ENCODE assay signal across 11 mouse cellular contexts in genomic region chr11:18014610-18015009, GRCm38 (mm10).
DNase-seq lines count a peak whose midpoint lies in the region; ATAC-seq and TF ChIP-seq lines count a peak whose summit lies in the region.
"Had no signal": no experiment of that assay in that cellular context is flagged by ENCODE, and none has a peak within 500 bp of the region (broad histone marks: within the 10 kb centered on the region; RNA-seq: fewer than 3 reads in every experiment).

No protein-coding gene starts in this region.

- peak overlapping the region; percentile 24; the same call in 1 of the 2 replicates for H3K4me2 ChIP-seq in embryonic facial prominence, embryonic 12.5 days (replicated peaks)
- H3K4me2 ChIP-seq in neural tube, embryonic 13.5 days = peak overlapping the region; percentile 26; the same call in 1 of the 2 replicates
- H3K4me2 ChIP-seq in intestine, postnatal 0 days (replicated peaks; ENCODE audit: low read depth) = no peak overlapping the region

- H3K27me3 ChIP-seq in embryonic facial prominence, embryonic 12.5 days = no peaks in the 10 kb centered on the region
- H3K27me3 ChIP-seq in neural tube, embryonic 13.5 days = no peaks in the 10 kb centered on the region
- H3K27me3 ChIP-seq in intestine, postnatal 0 days (replicated peaks; ENCODE audit: control insufficient read depth, insufficient read depth, low read length) = no peaks in the 10 kb centered on the region

- TF ChIP-seq CTCF in intestine, postnatal 0 days (IDR thresholded peaks at IDR 0.05; ENCODE audit: low read depth) = no peak

- no peak overlapping the region for H3K4me3 ChIP-seq in embryonic facial prominence, embryonic 12.5 days
- no peak overlapping the region for H3K4me3 ChIP-seq in neural tube, embryonic 13.5 days
- no peak overlapping the region for H3K4me3 ChIP-seq in intestine, postnatal 0 days (ENCODE audit: low read depth, low read length)

- H3K4me1 ChIP-seq in embryonic facial prominence, embryonic 12.5 days = peaks cover 11% of the 10 kb centered on the region; the same call in 1 of the 2 replicates
- H3K4me1 ChIP-seq in neural tube, embryonic 13.5 days (replicated peaks) = peaks cover 34% of the 10 kb centered on the region
- H3K4me1 ChIP-seq in intestine, postnatal 0 days (replicated peaks; ENCODE audit: control insufficient read depth, insufficient read depth, low read length) = no peaks in the 10 kb centered on the region

- DNase-seq in heart, adult 11 months = peak; percentile 59
- DNase-seq in heart, adult 18-20 months = no peak
- peak; percentile 41 for DNase-seq in hindlimb bud, embryonic 11.5 days (ENCODE audit: extremely low spot score, low read depth, low spot score)
- DNase-seq in right cerebral cortex, postnatal 14 days = no peak
- no peak for DNase-seq in lung, postnatal 14 days
- DNase-seq: gastrocnemius, postnatal 14 days; heart, postnatal 4 days had no signal

- H3K9me3 ChIP-seq in embryonic facial prominence, embryonic 12.5 days = no peaks in the 10 kb centered on the region
- H3K9me3 ChIP-seq in neural tube, embryonic 13.5 days = no peaks in the 10 kb centered on the region
- no peaks in the 10 kb centered on the region for H3K9me3 ChIP-seq in intestine, postnatal 0 days (ENCODE audit: control insufficient read depth)

- ATAC-seq in embryonic facial prominence, embryonic 12.5 days (ENCODE audit: insufficient number of reproducible peaks, insufficient read depth, low FRiP score, low TSS enrichment) = no peak
- ATAC-seq in neural tube, embryonic 13.5 days (ENCODE audit: low read depth) = no peak
- no peak for ATAC-seq in intestine, postnatal 0 days

- no peak overlapping the region for H3K9ac ChIP-seq in embryonic facial prominence, embryonic 12.5 days
- 0 out of 2 replicates have a peak overlapping the region, but pooled peaks have one; percentile 5 for H3K9ac ChIP-seq in neural tube, embryonic 13.5 days
- H3K9ac ChIP-seq in intestine, postnatal 0 days (ENCODE audit: low read depth, low read length) = no peak overlapping the region

- H3K36me3 ChIP-seq in embryonic facial prominence, embryonic 12.5 days = no peaks in the 10 kb centered on the region
- H3K36me3 ChIP-seq in neural tube, embryonic 13.5 days = no peaks in the 10 kb centered on the region
- no peaks in the 10 kb centered on the region for H3K36me3 ChIP-seq in intestine, postnatal 0 days (ENCODE audit: control insufficient read depth, insufficient read depth)

- 14% methylated on average over 9 of the region's 9 CpGs for WGBS in embryonic facial prominence, embryonic 12.5 days
- 7% methylated on average over 9 of the region's 9 CpGs for WGBS in neural tube, embryonic 13.5 days
- 53% methylated on average over 9 of the region's 9 CpGs for WGBS in intestine, postnatal 0 days

- H3K27ac ChIP-seq in embryonic facial prominence, embryonic 12.5 days = no peak overlapping the region
- H3K27ac ChIP-seq in neural tube, embryonic 13.5 days (replicated peaks) = peak overlapping the region; percentile 29
- H3K27ac ChIP-seq in intestine, postnatal 0 days (ENCODE audit: low read depth, low read length) = no peak overlapping the region
- H3K27ac ChIP-seq: macrophage had no signal

Comparison
In these comparisons a context has a peak if more than half of its experiments do, and no peak if none do; other contexts are left out.
1. DNase-seq: peak in heart, adult 11 months (single experiment) and hindlimb bud, embryonic 11.5 days (single experiment); none in heart, adult 18-20 months (0 of 2), right cerebral cortex, postnatal 14 days (single experiment) and lung, postnatal 14 days (single experiment).